Mouse (Mus musculus): ENCODE measurements around the gene Vac14. TPM values are rescaled to one million over a fixed set of nuclear protein-coding genes. Genes with fewer than 3 reads are reported as not detected.

The Vac14 gene
- polyA plus RNA-seq, 1 experiment: 31.6 TPM

- Histone ChIP-seq H3K27ac (ENCODE audit: insufficient read depth, low read length) (no peak overlapping the region), H3K36me3 (ENCODE audit: control insufficient read depth, insufficient read depth, low read length, poor library complexity, severe bottlenecking) (peaks cover 51% of the 10 kb centered on the region), H3K27me3 (ENCODE audit: control insufficient read depth, insufficient read depth, low read length, poor library complexity, severe bottlenecking) (no peaks in the 10 kb centered on the region), H3K4me1 (ENCODE audit: control insufficient read depth, insufficient read depth, low read length) (no peaks in the 10 kb centered on the region), H3K9ac (ENCODE audit: low read depth, poor library complexity, severe bottlenecking) (no peak overlapping the region), H3K4me3 (ENCODE audit: low read depth, low read length) (no peak overlapping the region), H3K9me3 (replicated peaks; ENCODE audit: control insufficient read depth, insufficient read depth, low read length, poor library complexity, severe bottlenecking) (no peaks in the 10 kb centered on the region)
- TF ChIP-seq EP300 (IDR thresholded peaks at IDR 0.05; ENCODE audit: insufficient read depth, low read depth, low read length) (no peak), POLR2A (IDR thresholded peaks at IDR 0.05; ENCODE audit: insufficient read depth, low read length) (no peak), CTCF (IDR thresholded peaks at IDR 0.05; ENCODE audit: low read depth, low read length) (no peak)
These were observed 58.8 kb downstream of the Vac14 start for GRCm38 (mm10) chr8:110677174-110677660.

- peaks cover 54% of the 10 kb centered on the region for H3K36me3 ChIP-seq (ENCODE audit: control insufficient read depth, insufficient read depth, low read length, poor library complexity, severe bottlenecking)
- H3K27ac ChIP-seq (ENCODE audit: insufficient read depth, low read length): no peak overlapping the region
- H3K9ac ChIP-seq (ENCODE audit: low read depth, poor library complexity, severe bottlenecking): no peak overlapping the region
- H3K9me3 ChIP-seq (replicated peaks; ENCODE audit: control insufficient read depth, insufficient read depth, low read length, poor library complexity, severe bottlenecking): no peaks in the 10 kb centered on the region
- H3K4me1 ChIP-seq (ENCODE audit: control insufficient read depth, insufficient read depth, low read length): no peaks in the 10 kb centered on the region
- TF ChIP-seq EP300 (IDR thresholded peaks at IDR 0.05; ENCODE audit: insufficient read depth, low read depth, low read length): no peak
- TF ChIP-seq POLR2A (IDR thresholded peaks at IDR 0.05; ENCODE audit: insufficient read depth, low read length): no peak
- no peak for TF ChIP-seq CTCF (IDR thresholded peaks at IDR 0.05; ENCODE audit: low read depth, low read length)
- no peak overlapping the region for H3K4me3 ChIP-seq (ENCODE audit: low read depth, low read length)
- H3K27me3 ChIP-seq (ENCODE audit: control insufficient read depth, insufficient read depth, low read length, poor library complexity, severe bottlenecking): no peaks in the 10 kb centered on the region
These were observed 60.6 kb downstream of the Vac14 start for GRCm38 (mm10) chr8:110678989-110679388.

GRCm38 (mm10) chr8:110687726-110688125, 69.3 kb downstream of the Vac14 start:
- H3K4me1 ChIP-seq (ENCODE audit: control insufficient read depth, insufficient read depth, low read length): no peaks in the 10 kb centered on the region
- no peaks in the 10 kb centered on the region for H3K27me3 ChIP-seq (ENCODE audit: control insufficient read depth, insufficient read depth, low read length, poor library complexity, severe bottlenecking)
- H3K4me3 ChIP-seq (ENCODE audit: low read depth, low read length): no peak overlapping the region
- no peak overlapping the region for H3K27ac ChIP-seq (ENCODE audit: insufficient read depth, low read length)
- H3K36me3 ChIP-seq (ENCODE audit: control insufficient read depth, insufficient read depth, low read length, poor library complexity, severe bottlenecking): peaks cover 59% of the 10 kb centered on the region
- no peaks in the 10 kb centered on the region for H3K9me3 ChIP-seq (replicated peaks; ENCODE audit: control insufficient read depth, insufficient read depth, low read length, poor library complexity, severe bottlenecking)
- no peak for TF ChIP-seq POLR2A (IDR thresholded peaks at IDR 0.05; ENCODE audit: insufficient read depth, low read length)
- TF ChIP-seq EP300 (IDR thresholded peaks at IDR 0.05; ENCODE audit: insufficient read depth, low read depth, low read length): no peak
- no peak for TF ChIP-seq CTCF (IDR thresholded peaks at IDR 0.05; ENCODE audit: low read depth, low read length)
- no peak overlapping the region for H3K9ac ChIP-seq (ENCODE audit: low read depth, poor library complexity, severe bottlenecking)

- Histone ChIP-seq H3K4me3 (ENCODE audit: low read depth, low read length) (no peak overlapping the region), H3K27me3 (ENCODE audit: control insufficient read depth, insufficient read depth, low read length, poor library complexity, severe bottlenecking) (no peaks in the 10 kb centered on the region), H3K27ac (ENCODE audit: insufficient read depth, low read length) (no peak overlapping the region), H3K9me3 (replicated peaks; ENCODE audit: control insufficient read depth, insufficient read depth, low read length, poor library complexity, severe bottlenecking) (no peaks in the 10 kb centered on the region), H3K4me1 (ENCODE audit: control insufficient read depth, insufficient read depth, low read length) (no peaks in the 10 kb centered on the region), H3K9ac (ENCODE audit: low read depth, poor library complexity, severe bottlenecking) (no peak overlapping the region), H3K36me3 (ENCODE audit: control insufficient read depth, insufficient read depth, low read length, poor library complexity, severe bottlenecking) (peaks cover 46% of the 10 kb centered on the region)
- TF ChIP-seq POLR2A (IDR thresholded peaks at IDR 0.05; ENCODE audit: insufficient read depth, low read length): no peak
- TF ChIP-seq CTCF (IDR thresholded peaks at IDR 0.05; ENCODE audit: low read depth, low read length): no peak
These were observed 71.6 kb downstream of the Vac14 start for GRCm38 (mm10) chr8:110689961-110690360.

GRCm38 (mm10) chr8:110694226-110694625, 75.8 kb downstream of the Vac14 start:
- H3K27ac ChIP-seq (ENCODE audit: insufficient read depth, low read length): no peak overlapping the region
- no peak overlapping the region for H3K4me3 ChIP-seq (ENCODE audit: low read depth, low read length)
- H3K36me3 ChIP-seq (ENCODE audit: control insufficient read depth, insufficient read depth, low read length, poor library complexity, severe bottlenecking): peaks cover 45% of the 10 kb centered on the region
- no peaks in the 10 kb centered on the region for H3K27me3 ChIP-seq (ENCODE audit: control insufficient read depth, insufficient read depth, low read length, poor library complexity, severe bottlenecking)
- H3K4me1 ChIP-seq (ENCODE audit: control insufficient read depth, insufficient read depth, low read length): no peaks in the 10 kb centered on the region
- H3K9ac ChIP-seq (ENCODE audit: low read depth, poor library complexity, severe bottlenecking): no peak overlapping the region
- TF ChIP-seq CTCF (IDR thresholded peaks at IDR 0.05; ENCODE audit: low read depth, low read length): no peak
- TF ChIP-seq EP300 (IDR thresholded peaks at IDR 0.05; ENCODE audit: insufficient read depth, low read depth, low read length): no peak
- TF ChIP-seq POLR2A (IDR thresholded peaks at IDR 0.05; ENCODE audit: insufficient read depth, low read length): no peak
- H3K9me3 ChIP-seq (replicated peaks; ENCODE audit: control insufficient read depth, insufficient read depth, low read length, poor library complexity, severe bottlenecking): no peaks in the 10 kb centered on the region

GRCm38 (mm10) chr8:110694826-110695225, 76.4 kb downstream of the Vac14 start:
- Histone ChIP-seq H3K4me3 (ENCODE audit: low read depth, low read length) (no peak overlapping the region), H3K9ac (ENCODE audit: low read depth, poor library complexity, severe bottlenecking) (no peak overlapping the region), H3K4me1 (ENCODE audit: control insufficient read depth, insufficient read depth, low read length) (no peaks in the 10 kb centered on the region), H3K9me3 (replicated peaks; ENCODE audit: control insufficient read depth, insufficient read depth, low read length, poor library complexity, severe bottlenecking) (no peaks in the 10 kb centered on the region), H3K36me3 (ENCODE audit: control insufficient read depth, insufficient read depth, low read length, poor library complexity, severe bottlenecking) (peaks cover 45% of the 10 kb centered on the region), H3K27ac (ENCODE audit: insufficient read depth, low read length) (no peak overlapping the region), H3K27me3 (ENCODE audit: control insufficient read depth, insufficient read depth, low read length, poor library complexity, severe bottlenecking) (no peaks in the 10 kb centered on the region)
- TF ChIP-seq CTCF (IDR thresholded peaks at IDR 0.05; ENCODE audit: low read depth, low read length): no peak
- no peak for TF ChIP-seq EP300 (IDR thresholded peaks at IDR 0.05; ENCODE audit: insufficient read depth, low read depth, low read length)
- no peak for TF ChIP-seq POLR2A (IDR thresholded peaks at IDR 0.05; ENCODE audit: insufficient read depth, low read length)

Data from ES-Bruce4 (cell line).